Mouse (Mus musculus) olfactory bulb, adult 2 months (tissue): ENCODE data around the gene Grk3.

Experiments
- CTCF ChIP-seq: fragments of 200-500 bp; IDR thresholded peaks from 2 replicates; pipeline ENCODE4 v1.5.1; 2012; ENCODE audit warnings: low read depth, mild to moderate bottlenecking, low read length, moderate library complexity; ENCODE audit not compliant: insufficient read depth
- POLR2A ChIP-seq: fragments of 200-500 bp; IDR thresholded peaks from 2 replicates; pipeline ENCODE4 v1.6.1; 2012; ENCODE audit warnings: mild to moderate bottlenecking, low read depth, low read length, moderate library complexity; ENCODE audit not compliant: insufficient read depth

GRCm38 (mm10) chr5:113008496-113008895 lies 7.1 kb downstream of the Grk3 start:
- TF ChIP-seq POLR2A = no peak
- TF ChIP-seq CTCF = no peak
